Mouse (Mus musculus): Measurements from ENCODE around the gene Tmco4. TPM values are rescaled to one million over a fixed set of nuclear protein-coding genes. Genes with fewer than 3 reads are reported as not detected.

Tmco4 gene
- polyA plus RNA-seq (2017; shearing (Covaris generic)): 10 to 100 TPM; 22.5 to 44.8 TPM

DNA sequence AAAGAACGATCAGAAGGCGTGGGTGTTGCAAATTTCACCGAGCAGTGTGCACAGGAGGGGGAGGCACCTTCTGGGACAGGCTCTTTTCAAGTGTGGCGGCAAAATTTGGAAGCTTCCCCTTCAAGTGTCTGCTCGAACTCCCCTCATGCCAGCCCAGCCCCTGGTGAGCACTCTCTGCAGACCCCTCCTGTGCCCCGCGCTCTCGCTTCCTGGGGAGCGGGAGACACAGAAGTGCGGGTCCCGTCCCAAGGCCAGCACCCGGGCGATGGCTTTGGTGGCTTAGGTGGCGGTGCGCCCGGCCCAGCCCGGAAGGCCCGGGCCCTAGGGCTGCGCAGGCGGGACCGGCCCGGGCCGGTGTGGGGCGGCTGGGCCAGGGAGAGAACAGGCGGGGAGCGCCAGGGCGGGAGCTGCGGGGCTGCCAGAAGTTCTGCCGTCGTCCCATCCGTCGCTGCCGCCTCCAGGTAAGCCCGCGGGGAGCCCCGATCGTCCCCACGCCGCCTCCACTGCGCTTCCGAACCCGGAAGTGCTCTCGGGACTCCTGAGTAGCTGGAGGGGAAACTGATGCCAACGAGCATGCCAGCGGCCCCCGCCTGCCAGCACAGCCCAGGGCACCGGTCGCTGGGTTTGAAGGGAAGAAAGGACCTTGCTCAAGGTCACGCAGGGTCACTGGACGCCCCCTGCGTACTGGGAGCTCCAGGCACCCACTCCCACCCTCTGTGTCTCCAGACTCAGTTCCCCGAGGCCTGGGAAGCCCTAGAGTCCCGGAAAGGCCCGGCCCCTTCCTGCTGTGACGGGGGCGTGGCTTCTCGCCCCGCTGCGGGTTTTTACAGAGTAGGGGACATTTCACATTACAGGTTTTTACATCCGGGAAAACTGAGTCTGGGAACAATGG, at the start of gene Tmco4:
Gene Tmco4, plus strand, starts transcription at position 62 of the 892 bp plus-strand sequence.
- ATAC-seq: peak; percentile 93

- no peak for ATAC-seq
Measured at GRCm38 (mm10) chr4:138925561-138925960, 47.1 kb upstream of the Tmco4 start.

DNA sequence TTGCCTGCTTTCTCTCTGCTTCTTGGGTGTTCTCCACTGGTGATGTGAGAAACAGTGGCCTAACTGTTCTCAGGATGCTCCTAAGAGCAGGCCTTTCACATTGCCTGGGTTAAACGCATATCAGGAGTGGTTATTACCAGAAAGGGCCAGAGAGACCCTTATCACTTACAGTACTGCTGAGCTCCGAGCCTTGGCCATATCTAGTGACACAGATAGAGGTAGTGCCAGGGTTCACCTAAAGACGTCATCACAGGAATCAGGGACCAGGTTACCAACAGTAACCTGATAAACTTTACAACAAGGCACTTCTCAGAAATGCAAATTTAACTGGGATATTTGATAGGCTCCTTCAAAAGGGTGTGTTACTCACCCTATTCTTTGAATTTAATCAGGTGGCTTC, 38.8 kb upstream of the Tmco4 start:
- no peak for ATAC-seq

DNA sequence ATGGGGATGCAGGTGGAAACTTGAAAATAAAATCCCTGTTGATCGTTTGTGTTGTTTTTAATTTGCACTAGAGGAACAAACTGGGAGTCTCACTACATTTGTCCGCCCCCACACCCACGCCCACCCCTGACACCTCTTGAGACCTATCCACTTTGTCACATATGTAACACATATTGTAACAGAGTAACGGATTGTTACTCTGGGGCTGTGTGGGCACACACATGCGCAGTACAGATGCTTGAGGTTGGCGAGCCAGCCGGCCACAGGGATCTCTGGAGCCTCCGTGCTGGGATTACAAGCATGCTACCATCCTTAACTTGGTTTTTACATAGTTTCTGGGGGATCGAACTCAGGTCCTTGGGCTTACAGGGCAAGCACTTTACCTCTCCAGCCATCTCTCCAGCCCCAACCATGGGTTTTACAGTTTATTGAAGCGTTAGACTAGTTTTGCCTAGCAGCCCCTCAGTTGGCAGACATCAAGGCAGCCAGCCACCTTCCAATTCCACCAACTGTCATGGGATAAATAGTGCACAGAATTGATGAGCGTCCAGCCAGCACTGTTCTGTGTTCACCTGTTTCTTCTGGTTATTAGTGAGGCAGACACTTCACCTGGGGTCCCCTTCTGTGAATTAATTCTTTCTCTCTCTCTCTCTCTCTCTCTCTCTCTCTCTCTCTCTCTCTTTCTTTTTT, 38.1 kb upstream of the Tmco4 start:
- ATAC-seq: no peak

DNA sequence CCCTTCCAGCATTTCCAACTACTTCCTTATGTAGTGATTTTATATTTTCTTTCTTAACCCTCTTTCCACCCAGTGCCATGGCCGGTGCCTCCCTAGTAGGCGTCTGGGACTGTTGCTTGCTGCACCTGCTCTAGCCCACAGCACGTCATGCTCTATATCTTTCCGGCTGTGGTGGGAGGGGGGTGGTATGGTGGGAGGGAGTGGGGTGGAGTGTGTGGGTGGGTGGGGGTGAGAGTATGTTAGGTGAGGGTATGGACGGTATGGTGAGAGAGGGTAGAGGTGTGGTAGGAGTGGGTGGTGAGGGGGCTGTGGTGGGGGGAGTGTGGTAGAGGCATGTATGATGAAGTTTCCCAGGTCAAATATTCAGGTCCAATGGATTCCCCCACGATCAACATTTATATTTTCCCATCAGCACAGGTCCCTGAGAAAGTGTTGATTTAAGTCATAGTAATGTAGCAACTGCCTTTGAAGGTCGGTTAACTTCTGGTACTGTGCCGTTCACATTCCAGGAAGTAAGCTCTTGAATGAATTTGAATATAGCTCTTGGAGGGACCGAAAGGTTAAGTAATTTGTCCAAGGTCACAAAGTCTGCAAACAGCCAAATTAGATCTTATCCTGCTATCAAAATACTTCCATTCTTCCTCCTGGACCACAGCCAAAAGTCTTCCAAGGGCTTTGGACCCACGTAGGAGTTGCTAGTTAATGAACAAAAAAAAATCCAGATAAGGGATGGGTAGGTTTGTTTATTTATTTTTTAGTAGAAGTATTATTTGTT, 34.0 kb upstream of the Tmco4 start:
- no peak for ATAC-seq

DNA sequence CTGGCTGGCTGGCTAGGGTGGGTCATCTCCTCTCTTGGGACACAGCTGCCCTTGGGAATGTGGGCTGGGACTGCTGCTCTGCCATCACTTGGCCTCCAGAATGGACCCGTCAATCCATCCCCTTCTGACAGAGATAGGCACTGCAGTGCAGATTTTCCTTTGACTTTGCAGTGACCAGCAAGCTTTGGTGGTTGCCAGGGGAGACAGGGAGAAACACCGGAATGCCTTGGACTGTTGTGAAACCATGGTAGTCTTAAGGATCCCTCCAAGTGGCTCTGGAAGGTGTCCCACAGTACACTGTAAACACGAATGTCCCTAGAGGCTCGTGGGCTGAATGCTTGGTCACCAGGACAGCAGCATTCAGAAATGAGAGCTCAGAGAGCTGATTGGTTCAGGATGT, 33.2 kb upstream of the Tmco4 start:
- no peak for ATAC-seq

DNA sequence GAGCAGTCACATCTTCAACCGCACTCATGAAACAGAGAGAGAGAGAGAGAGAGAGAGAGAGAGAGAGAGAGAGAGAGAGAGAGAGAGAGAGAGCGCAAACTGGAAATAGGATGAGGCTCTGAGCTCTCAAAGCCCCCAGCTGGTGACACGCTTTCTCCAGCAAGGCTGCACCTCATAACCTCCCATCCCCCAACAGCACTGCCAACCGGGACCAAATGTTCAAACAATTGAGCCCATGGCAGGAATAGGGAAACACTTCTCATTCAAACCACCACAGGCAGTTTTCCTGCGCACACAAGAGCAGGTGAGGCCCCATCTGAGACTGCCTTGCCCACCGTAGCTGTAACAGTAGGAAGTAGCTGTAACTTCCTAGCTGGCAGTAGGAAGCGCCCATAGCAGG, 31.3 kb upstream of the Tmco4 start:
- no peak for ATAC-seq

DNA sequence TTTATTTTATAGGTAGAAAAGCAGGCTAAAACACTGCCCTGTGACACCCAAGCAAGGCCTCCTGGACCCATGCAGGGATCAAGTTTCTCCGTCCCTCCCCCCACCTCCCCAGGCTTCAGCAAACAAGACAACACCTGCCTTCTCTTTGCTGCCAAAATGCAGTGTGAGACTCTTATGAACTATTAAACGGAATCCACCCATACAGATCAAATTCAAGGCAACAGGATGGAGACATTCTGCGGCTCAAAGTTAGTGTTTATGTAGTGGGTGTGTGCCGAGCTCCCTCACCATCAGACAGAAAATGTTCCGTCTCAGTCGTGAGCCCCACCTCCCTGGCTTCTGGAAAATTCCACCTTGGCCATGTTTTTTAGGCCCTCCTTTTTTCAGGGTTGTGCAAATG, 30.7 kb upstream of the Tmco4 start:
- ATAC-seq: no peak

GRCm38 (mm10) chr4:138943730-138944129, 29.0 kb upstream of the Tmco4 start:
- peak; percentile 99 for ATAC-seq

GRCm38 (mm10) chr4:138948257-138948656, 24.4 kb upstream of the Tmco4 start:
- ATAC-seq: no peak

GRCm38 (mm10) chr4:138958612-138959011, 14.1 kb upstream of the Tmco4 start:
- ATAC-seq: no peak

GRCm38 (mm10) chr4:138959120-138959519, 13.6 kb upstream of the Tmco4 start:
- ATAC-seq: no peak

DNA sequence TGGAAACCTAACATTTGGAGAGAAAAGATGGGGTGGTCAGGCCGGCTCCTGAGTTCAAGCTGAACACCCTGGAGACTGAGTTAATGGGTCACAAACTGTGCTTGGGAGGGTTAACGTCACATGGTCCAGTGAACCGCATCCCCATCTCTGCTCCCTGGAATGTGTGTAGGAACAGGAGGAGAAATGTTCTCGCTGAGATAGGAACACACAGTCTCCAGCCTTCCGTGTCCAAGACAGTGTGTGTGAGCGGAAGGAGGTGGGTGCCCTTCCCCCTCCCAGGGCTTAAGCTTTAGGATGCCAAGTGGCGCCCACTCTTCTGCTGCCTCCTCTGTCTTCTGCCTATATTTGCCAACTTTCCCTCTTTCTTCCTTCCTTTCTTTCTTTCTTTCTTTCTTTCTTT, 12.8 kb upstream of the Tmco4 start:
- ATAC-seq: no peak

DNA sequence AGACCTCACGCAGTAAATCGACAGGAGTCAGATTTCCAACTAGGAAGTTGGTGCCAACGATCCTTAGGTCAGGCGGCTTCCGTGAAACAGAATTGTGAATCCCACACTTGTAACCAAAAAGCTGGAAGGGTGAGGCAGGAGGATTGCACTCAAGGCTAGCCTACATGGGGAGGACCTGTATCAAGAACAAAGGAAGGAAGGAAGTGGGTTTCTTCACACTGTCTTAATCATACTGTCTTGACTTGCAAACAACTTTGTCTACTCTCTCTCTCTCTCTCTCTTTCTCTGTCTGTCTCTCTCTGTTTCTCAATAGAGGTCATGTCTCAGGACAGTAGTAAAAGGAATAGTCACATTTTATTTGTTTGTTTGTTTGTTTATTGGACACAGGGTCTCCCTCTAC, 10.0 kb upstream of the Tmco4 start:
- peak; percentile 73 for ATAC-seq

DNA sequence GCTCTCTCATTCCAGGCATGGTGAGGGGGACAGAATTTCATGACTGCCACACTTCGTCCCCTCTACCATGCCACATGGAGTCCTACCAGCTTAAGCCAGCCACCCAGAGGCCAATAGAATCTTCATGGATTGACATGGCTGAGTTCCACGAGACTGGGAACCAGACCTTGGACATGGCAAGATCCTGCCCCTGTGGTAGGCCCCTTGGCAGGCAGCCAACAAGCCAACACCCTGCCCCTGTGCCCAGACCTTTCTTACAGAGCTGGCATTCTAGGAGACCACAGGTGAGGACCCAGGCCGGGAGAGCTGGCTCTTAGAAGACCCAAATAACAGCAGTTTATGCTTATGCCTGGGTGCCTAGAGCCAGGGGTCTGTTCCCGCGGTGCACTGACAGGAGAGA, 6.8 kb upstream of the Tmco4 start:
- ATAC-seq: no peak

- ATAC-seq: no peak
Measured at GRCm38 (mm10) chr4:138966866-138967265, 5.8 kb upstream of the Tmco4 start, which contains the start of gene Rnf186. TSS of gene Rnf186 (plus strand) at chr4:138967112.

- no peak for ATAC-seq
Measured at GRCm38 (mm10) chr4:138967485-138967884, 5.2 kb upstream of the Tmco4 start.

GRCm38 (mm10) chr4:138968772-138969556, 3.7 kb upstream of the Tmco4 start:
- ATAC-seq: no peak

DNA sequence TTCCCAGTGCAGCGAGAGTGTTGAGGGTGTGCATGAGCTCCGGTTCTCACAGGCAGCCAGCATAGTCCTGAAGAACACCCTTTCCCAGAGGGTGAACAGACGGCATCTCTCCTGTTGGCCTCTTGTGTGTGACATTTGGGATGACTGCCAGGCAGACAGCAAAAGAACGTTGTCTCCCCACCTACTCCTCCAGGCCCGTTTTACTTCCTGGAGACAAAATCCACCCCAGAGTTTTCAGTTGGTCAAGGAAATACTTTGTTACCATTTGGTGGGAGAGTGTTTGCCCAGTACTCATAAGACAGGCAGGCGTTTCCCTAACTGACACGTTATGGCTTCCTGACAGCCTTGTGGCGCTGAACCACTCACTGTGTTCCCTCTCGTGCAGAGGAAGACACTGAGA, 3.0 kb upstream of the Tmco4 start:
- ATAC-seq: no peak

DNA sequence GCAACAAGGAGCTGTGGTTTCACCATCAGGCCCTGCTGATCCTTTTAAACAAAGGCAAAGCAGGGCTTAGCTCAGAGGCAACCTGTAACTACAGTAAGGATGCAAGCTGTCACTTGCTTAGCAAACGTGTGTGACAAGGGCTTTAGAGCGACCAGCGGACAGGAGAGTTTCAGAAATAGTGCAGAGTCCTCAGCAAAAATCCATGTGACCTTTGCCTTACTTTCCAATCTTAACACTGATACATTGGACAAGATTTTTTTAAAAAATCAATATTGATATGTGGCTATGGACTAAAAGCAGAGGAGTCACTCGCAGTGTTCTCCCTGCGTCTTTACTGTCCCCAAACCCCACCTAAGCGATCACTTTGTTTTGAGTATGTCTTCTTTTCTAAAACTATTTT, 1.3 kb upstream of the Tmco4 start:
- ATAC-seq: no peak

DNA sequence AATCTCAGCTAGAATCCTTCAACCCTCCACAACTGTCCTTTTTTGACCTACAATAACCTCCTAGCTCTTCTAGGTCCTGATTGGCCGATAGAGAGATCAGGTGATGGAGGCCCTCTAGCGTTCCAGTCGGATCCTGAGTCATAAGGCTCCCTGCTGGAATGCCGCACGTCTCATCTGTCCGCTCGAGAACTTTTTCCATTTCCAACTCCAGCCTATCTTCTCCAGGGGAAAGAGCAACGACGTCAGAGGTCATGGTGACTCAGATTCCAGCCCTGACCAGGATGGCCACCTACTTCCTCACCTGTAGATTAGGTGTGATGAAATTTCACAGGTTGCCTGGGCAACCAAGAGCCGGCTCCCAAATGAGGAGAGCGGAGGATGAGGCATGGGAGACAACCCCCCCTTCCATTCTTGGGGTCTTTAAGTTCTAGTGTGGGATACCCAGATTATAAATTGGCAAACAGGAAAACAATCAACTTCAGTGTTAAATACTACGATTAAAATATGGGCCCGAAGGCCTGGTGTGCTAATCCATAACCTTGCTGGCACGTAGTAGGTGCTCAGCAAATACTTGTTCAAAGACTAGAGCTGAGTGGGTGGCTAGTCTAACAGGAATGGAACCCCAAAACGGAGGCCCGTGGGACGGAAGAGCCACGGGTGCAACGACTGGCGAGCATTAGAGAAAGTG, 405 bp upstream of the Tmco4 start:
- ATAC-seq: peak; percentile 24

DNA sequence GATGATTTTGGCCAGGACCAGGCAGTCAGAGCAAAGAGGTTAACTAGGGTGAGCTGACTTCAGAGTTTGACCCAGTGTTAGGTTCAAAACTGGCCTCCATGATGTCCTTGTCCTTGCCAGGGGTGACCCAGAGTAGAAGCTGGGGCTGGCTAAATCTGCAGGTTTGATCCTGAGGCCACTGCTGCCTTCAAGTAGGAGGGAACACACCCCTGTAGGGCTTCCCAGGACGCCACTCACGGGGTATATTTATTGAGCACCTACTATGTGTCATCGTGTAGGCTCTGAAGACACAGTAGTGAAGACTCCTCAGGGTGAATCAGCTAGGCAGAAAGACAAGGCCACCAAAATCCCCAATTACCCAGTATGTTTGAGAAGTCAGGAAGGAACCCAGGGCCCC, 1.0 kb downstream of the Tmco4 start:
- ATAC-seq: peak; percentile 0
